Mouse (Mus musculus) neural tube, embryonic 13.5 days (tissue): ENCODE data around the gene Gm20388. TPM values are rescaled to one million over a fixed set of nuclear protein-coding genes. Genes with fewer than 3 reads are reported as not detected.

Experiments
- ATAC-seq: fragments of 200-750 bp; cut with Nextera tagmentation; 2 replicates; pipeline ENCODE4 v1.8.0; 2017; ENCODE audit warnings: low read depth, mild to moderate bottlenecking, moderate TSS enrichment, moderate library complexity
- H3K27ac ChIP-seq: fragments of 300-500 bp; sonication (generic); replicated peaks from 2 replicates; pipeline ENCODE4 v1.5.1; 2015; ENCODE audit warnings: moderate library complexity, mild to moderate bottlenecking, inconsistent platforms
- H3K27me3 ChIP-seq: fragments of 300-500 bp; sonication (generic); 2 replicates; pipeline ENCODE4 v1.6.1; 2015; ENCODE audit warnings: mild to moderate bottlenecking, inconsistent platforms
- H3K36me3 ChIP-seq: fragments of 300-500 bp; sonication (generic); 2 replicates; pipeline ENCODE4 v1.6.1; 2015; ENCODE audit warnings: mild to moderate bottlenecking, inconsistent platforms
- H3K4me1 ChIP-seq: fragments of 300-500 bp; sonication (generic); replicated peaks from 2 replicates; pipeline ENCODE4 v1.6.1; 2015; ENCODE audit warnings: inconsistent platforms
- H3K4me2 ChIP-seq: fragments of 300-500 bp; sonication (generic); 2 replicates; pipeline ENCODE4 v1.6.1; 2015; ENCODE audit warnings: inconsistent platforms, mild to moderate bottlenecking, moderate library complexity
- H3K4me3 ChIP-seq: fragments of 300-500 bp; sonication (generic); 2 replicates; pipeline ENCODE4 v1.5.1; 2015; ENCODE audit warnings: mild to moderate bottlenecking, inconsistent platforms
- H3K9ac ChIP-seq: fragments of 300-500 bp; sonication (generic); 2 replicates; pipeline ENCODE4 v1.6.1; 2015; ENCODE audit warnings: moderate library complexity, mild to moderate bottlenecking, inconsistent platforms
- H3K9me3 ChIP-seq: fragments of 300-500 bp; sonication (generic); 2 replicates; pipeline ENCODE4 v1.6.1; 2016; ENCODE audit warnings: inconsistent platforms
- WGBS: fragments of 180-500 bp; shearing (Covaris S2); methylation state at CpG from one replicate; pipeline ENCODE4 v1.1.7; 2015; 5-methylcytosine and 5-hydroxymethylcytosine counted together
- polyA plus RNA-seq: library from polyadenylated mRNA; unstranded; fragments of >200 nt; fragmentation: Nextera tagmentation; extraction: Ambion mirVana; gene quantifications from 2 replicates; pipeline ENCODE4 v1.2.1, GENCODE M21; 2015

The Gm20388 gene
- polyA plus RNA-seq, 1 experiment from 2014 or later: 0.27 TPM

DNA sequence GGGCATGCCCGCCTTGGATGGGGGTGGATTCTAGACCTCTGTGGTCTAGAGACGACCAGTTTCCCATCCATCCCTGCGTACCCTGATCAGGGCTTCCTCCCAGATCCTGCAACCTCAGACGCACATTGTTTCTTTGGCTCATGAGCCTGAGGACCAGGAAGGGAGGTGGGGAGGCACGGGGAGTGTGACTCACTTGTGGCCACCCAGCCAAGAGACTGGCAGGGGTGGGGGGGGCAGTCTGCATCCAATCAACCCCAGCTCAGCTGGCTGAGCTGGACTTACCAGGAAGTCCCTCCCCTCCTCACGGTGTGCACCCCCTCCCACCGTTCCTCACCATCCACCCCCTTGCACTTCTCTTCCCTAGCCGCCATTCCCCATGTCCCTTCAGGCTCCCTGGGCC is 1758.6 kb downstream of the Gm20388 start:
- no peak overlapping the region for H3K4me2 ChIP-seq

DNA sequence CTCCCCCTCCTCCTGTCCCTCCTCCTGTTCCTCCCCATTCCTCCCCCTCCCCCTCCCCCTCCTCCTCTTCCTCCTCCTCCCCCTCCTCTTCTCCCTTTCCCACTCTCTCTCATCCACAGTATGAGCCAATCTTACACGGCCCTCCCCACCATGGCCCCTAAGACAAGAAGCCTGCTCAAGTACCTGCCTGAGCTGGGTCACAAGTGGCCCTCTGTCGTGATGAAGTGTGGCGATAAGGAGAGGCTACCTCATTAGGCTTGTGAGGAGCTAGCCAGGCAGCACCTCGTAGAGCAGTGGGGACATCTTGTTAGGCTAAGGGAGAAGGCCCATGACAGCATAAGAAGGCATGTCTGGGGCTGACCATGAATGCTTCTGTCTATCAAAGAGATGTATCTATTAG is 1762.5 kb downstream of the Gm20388 start:
- Histone ChIP-seq H3K9me3 (no peaks in the 10 kb centered on the region), H3K4me1 (peaks cover 19% of the 10 kb centered on the region), H3K4me3 (no peak overlapping the region), H3K9ac (no peak overlapping the region), H3K27me3 (no peaks in the 10 kb centered on the region), H3K27ac (no peak overlapping the region), H3K4me2 (no peak overlapping the region), H3K36me3 (no peaks in the 10 kb centered on the region)
- ATAC-seq: no peak
- WGBS: 71% methylated on average over 4 of the region's 4 CpGs

More for the DNA sequence above, 1758.6 kb downstream of the Gm20388 start:
- Histone ChIP-seq H3K4me1 (peaks cover 26% of the 10 kb centered on the region), H3K27me3 (no peaks in the 10 kb centered on the region), H3K4me3 (no peak overlapping the region), H3K36me3 (no peaks in the 10 kb centered on the region), H3K9me3 (no peaks in the 10 kb centered on the region), H3K27ac (no peak overlapping the region), H3K9ac (no peak overlapping the region)
- no peak for ATAC-seq
- whole genome bisulfite sequencing: 23% methylated on average over 8 of the region's 8 CpGs

DNA sequence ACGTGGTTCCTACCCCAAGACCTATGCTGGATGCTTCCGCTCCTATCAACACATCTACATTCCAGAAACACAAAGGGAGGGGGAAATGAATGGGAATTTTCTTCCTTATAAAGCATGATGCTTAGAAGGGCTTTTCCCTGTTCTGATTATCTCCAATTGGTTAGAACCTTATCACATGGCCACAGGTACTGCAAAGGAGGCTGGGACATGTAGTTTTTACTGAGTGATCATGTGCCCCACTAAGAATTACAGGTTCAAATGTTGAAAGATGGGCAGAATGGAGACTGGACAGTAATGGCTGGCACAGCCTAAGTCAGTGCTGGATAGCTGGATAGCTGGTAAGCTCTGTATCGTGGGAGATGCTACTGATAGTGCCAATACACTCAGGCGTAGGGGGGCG is 1763.3 kb downstream of the Gm20388 start:
- WGBS: 71% methylated on average over 5 of the region's 5 CpGs
- H3K4me3 ChIP-seq: no peak overlapping the region
- H3K4me1 ChIP-seq: peaks cover 11% of the 10 kb centered on the region
- H3K27ac ChIP-seq: no peak overlapping the region
- peak; percentile 81 for ATAC-seq
- no peak overlapping the region for H3K4me2 ChIP-seq
- H3K27me3 ChIP-seq: no peaks in the 10 kb centered on the region
- H3K9ac ChIP-seq: no peak overlapping the region
- no peaks in the 10 kb centered on the region for H3K36me3 ChIP-seq
- H3K9me3 ChIP-seq: no peaks in the 10 kb centered on the region

DNA sequence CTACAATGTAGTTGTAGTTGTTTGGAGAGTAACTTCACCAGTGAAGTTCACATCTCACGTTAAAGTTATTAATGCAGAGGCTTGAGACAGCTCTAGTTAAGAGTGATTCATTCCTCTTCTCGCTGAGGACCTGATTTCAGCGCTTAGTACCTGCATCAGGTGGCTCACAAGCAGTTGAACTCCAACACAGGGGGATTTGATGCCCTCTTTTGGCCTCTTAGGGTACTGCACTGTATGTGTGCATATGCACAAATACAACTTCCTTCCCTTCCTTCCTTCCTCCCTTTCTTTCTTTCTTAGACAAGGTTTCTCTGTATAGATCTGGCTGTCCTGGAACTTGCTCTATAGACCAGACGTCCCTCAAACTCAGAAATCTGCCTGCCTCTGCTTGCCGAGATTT is 1763.9 kb downstream of the Gm20388 start:
- no peak overlapping the region for H3K4me3 ChIP-seq
- no peak overlapping the region for H3K4me2 ChIP-seq
- H3K9ac ChIP-seq: no peak overlapping the region
- no peak for ATAC-seq
- 61% methylated on average over 5 of the region's 5 CpGs for WGBS
- H3K4me1 ChIP-seq: peaks cover 9% of the 10 kb centered on the region; the same call in 1 of the 2 replicates
- H3K36me3 ChIP-seq: no peaks in the 10 kb centered on the region
- H3K27me3 ChIP-seq: no peaks in the 10 kb centered on the region
- H3K9me3 ChIP-seq: no peaks in the 10 kb centered on the region
- H3K27ac ChIP-seq: no peak overlapping the region

GRCm38 (mm10) chr8:121675161-121675560 is 1764.5 kb downstream of the Gm20388 start:
- Histone ChIP-seq H3K27me3 (no peaks in the 10 kb centered on the region), H3K4me3 (no peak overlapping the region), H3K9ac (no peak overlapping the region), H3K36me3 (no peaks in the 10 kb centered on the region), H3K27ac (no peak overlapping the region), H3K9me3 (no peaks in the 10 kb centered on the region), H3K4me2 (no peak overlapping the region), H3K4me1 (peaks cover 9% of the 10 kb centered on the region; the same call in 1 of the 2 replicates)
- WGBS: 78% methylated on average over 3 of the region's 3 CpGs
- ATAC-seq: no peak

DNA sequence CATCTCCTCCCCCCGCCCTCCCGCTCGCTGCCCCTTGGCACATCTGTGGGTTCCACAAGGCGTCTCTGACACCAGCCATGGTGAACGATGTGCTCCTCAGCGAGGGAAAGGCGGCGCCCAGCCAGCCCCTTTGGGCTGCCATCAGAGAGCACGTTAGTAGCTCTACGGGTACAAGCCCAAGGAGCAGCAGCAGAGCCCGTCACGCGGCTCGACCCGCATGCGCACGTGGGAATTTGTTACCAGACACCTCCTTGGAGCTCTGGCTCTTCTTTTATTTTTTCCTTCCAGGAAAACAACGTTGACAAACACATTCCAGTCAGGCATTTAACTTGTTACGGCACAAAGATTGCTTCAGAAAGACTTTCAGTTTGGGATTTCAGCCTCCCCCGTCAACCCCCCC is 1765.1 kb downstream of the Gm20388 start:
- Histone ChIP-seq H3K27ac (no peak overlapping the region), H3K4me3 (no peak overlapping the region), H3K27me3 (no peaks in the 10 kb centered on the region), H3K9me3 (no peaks in the 10 kb centered on the region), H3K36me3 (no peaks in the 10 kb centered on the region), H3K9ac (no peak overlapping the region), H3K4me2 (no peak overlapping the region), H3K4me1 (peaks cover 9% of the 10 kb centered on the region; the same call in 1 of the 2 replicates)
- no peak for ATAC-seq
- 59% methylated on average over 20 of the region's 20 CpGs for WGBS

- no peak overlapping the region for H3K4me3 ChIP-seq
- 73% methylated on average over 5 of the region's 5 CpGs for WGBS
- H3K9me3 ChIP-seq: no peaks in the 10 kb centered on the region
- H3K9ac ChIP-seq: no peak overlapping the region
- no peak for ATAC-seq
- H3K4me2 ChIP-seq: no peak overlapping the region
- no peaks in the 10 kb centered on the region for H3K36me3 ChIP-seq
- peaks cover 7% of the 10 kb centered on the region; the same call in 1 of the 2 replicates for H3K4me1 ChIP-seq
- H3K27ac ChIP-seq: no peak overlapping the region
- no peaks in the 10 kb centered on the region for H3K27me3 ChIP-seq
These were observed 1768.1 kb downstream of the Gm20388 start for GRCm38 (mm10) chr8:121678696-121679095.

DNA sequence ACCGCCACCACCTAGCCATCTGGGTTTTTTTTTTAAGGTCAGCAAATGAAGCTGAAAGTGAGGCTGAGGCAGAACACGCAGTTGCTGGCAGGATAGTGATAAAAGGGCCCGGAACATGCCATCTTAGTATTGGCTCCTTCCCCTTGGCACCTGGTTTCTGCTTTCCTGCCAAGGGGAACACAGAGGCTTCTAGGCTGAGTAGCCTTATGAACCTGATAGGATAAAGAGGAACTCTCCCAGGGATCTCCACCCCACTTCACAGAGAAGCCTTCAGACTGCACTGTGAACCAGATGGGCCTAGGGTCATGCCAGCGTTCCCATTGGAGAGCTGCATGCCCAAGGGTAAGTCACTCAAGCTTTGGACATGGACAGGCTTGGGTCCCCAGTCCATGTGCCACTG is 1770.3 kb downstream of the Gm20388 start:
- no peak for ATAC-seq
- Histone ChIP-seq H3K36me3 (no peaks in the 10 kb centered on the region), H3K27me3 (no peaks in the 10 kb centered on the region), H3K9ac (no peak overlapping the region), H3K9me3 (no peaks in the 10 kb centered on the region), H3K4me2 (no peak overlapping the region), H3K27ac (no peak overlapping the region), H3K4me1 (no peaks in the 10 kb centered on the region), H3K4me3 (no peak overlapping the region)
- WGBS: 82% methylated on average over 4 of the region's 4 CpGs

DNA sequence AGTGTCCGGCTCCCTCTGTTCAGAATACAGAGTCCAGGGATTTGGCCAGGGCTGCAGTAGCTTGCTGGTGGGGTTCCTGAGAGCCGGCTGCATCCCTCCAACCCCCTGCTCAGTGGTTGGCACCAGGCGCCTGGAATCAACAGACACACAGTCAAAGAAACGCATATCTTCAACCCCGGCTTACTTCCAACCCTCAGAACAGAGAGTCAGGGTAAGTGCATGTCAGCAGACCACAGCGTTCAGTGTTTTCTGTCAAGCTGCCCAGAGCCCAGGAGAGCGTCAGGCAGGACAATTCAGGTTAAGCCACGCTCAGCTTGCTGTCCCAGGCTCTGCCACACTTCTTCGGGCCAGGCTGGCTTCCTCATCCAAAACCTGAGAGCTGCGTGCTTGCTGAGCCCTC is 1770.8 kb downstream of the Gm20388 start:
- Histone ChIP-seq H3K27ac (no peak overlapping the region), H3K9me3 (no peaks in the 10 kb centered on the region), H3K4me2 (no peak overlapping the region), H3K4me1 (no peaks in the 10 kb centered on the region), H3K36me3 (no peaks in the 10 kb centered on the region), H3K27me3 (no peaks in the 10 kb centered on the region), H3K4me3 (no peak overlapping the region), H3K9ac (no peak overlapping the region)
- 70% methylated on average over 10 of the region's 10 CpGs for WGBS
- no peak for ATAC-seq

GRCm38 (mm10) chr8:121683083-121683832 is 1772.6 kb downstream of the Gm20388 start:
- WGBS: 79% methylated on average over 10 of the region's 10 CpGs
- Histone ChIP-seq H3K27ac (no peak overlapping the region), H3K4me2 (no peak overlapping the region), H3K36me3 (no peaks in the 10 kb centered on the region), H3K9ac (no peak overlapping the region), H3K4me3 (no peak overlapping the region), H3K27me3 (no peaks in the 10 kb centered on the region), H3K9me3 (no peaks in the 10 kb centered on the region), H3K4me1 (peaks cover 12% of the 10 kb centered on the region)
- no peak for ATAC-seq

DNA sequence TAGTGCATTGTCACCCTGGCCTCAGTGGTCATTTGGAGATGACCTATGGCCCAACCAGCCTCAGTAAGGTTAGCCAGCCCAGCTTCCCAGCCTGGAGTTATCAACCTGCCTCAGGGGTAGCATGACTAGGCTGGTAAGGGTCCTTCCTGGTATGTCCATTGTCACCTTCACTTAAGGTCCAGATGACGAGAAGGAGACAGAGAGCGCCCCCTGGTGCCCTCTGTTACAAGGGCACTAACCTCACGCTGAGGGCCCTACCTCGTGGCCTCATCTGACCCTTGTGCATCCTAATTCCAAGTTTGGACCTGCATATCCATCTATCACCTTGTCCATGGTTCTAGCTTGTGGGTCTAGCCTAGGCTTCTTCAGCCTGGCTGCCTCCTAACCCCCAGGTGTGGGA is 1774.8 kb downstream of the Gm20388 start:
- no peak for ATAC-seq
- H3K9ac ChIP-seq: no peak overlapping the region
- 26% methylated on average over 4 of the region's 4 CpGs for WGBS
- no peaks in the 10 kb centered on the region for H3K9me3 ChIP-seq
- no peak overlapping the region for H3K27ac ChIP-seq
- no peak overlapping the region for H3K4me3 ChIP-seq
- no peaks in the 10 kb centered on the region for H3K36me3 ChIP-seq
- H3K27me3 ChIP-seq: no peaks in the 10 kb centered on the region
- peaks cover 16% of the 10 kb centered on the region for H3K4me1 ChIP-seq
- no peak overlapping the region for H3K4me2 ChIP-seq

GRCm38 (mm10) chr8:121687455-121688161 is 1777.0 kb downstream of the Gm20388 start:
- peaks cover 16% of the 10 kb centered on the region for H3K4me1 ChIP-seq
- H3K4me2 ChIP-seq: no peak overlapping the region
- H3K4me3 ChIP-seq: no peak overlapping the region
- no peaks in the 10 kb centered on the region for H3K27me3 ChIP-seq
- H3K9ac ChIP-seq: no peak overlapping the region
- H3K36me3 ChIP-seq: no peaks in the 10 kb centered on the region
- H3K9me3 ChIP-seq: no peaks in the 10 kb centered on the region
- peak overlapping the region; percentile 79 for H3K27ac ChIP-seq
- WGBS: 57% methylated on average over 14 of the region's 14 CpGs
- ATAC-seq: peak; percentile 57
